Mouse (Mus musculus): ENCODE measurements around the gene Bmpr1a. TPM values are rescaled to one million over a fixed set of nuclear protein-coding genes. Genes with fewer than 3 reads are reported as not detected.

Gene Bmpr1a
- total and polyA plus RNA-seq, 2 experiments from 2014 or later = 20.6 to 52.5 TPM

DNA sequence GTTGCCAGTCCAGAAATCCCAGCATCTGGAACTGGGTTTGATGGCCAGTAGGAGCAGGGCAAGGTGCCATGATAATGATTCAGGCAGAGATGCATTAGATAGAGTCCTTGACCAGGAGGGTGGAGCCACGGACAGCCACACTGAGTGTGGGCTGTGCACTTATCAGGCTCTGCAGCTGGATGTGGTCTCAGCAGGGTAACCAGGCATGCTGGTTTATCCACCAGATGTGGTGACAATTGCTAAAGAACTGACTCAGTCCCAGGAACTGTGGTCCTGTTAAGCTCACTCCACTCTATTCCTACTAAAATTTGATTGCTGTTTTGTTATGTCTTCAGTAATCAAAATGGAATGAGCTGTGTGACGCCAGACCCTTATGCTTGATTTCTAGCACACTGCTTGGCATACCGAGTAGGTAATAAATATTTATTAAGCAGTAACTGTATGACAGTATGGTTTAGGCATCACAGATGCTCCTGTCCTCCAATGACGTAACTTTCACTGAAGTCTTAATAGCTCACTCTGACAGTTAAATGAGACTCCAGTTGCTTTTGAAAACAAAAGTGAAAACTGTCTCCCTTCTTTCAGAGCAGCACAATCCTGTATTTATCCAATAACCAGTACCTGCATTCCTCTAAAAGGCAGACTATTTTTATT is 5.2 kb upstream of the Bmpr1a start:
- H3K9me3 ChIP-seq (ENCODE audit: low read length) = no peaks in the 10 kb centered on the region
- H3K9ac ChIP-seq (replicated peaks; ENCODE audit: low read length) = no peak overlapping the region
- no peak overlapping the region for H3K27ac ChIP-seq
- no peak overlapping the region for H3K4me2 ChIP-seq (ENCODE audit: low read depth, low read length)
- peaks cover 7% of the 10 kb centered on the region; the same call in 1 of the 2 replicates for H3K4me1 ChIP-seq (ENCODE audit: insufficient read depth, low read length)
- DNase-seq (ENCODE audit: low spot score) (no peak), ATAC-seq (peak; percentile 48; the same call in 1 of the 2 replicates)
- no peaks in the 10 kb centered on the region for H3K27me3 ChIP-seq (ENCODE audit: insufficient read depth, low read length)
- 38% methylated on average over 4 of the region's 4 CpGs for WGBS
- no peak for TF ChIP-seq CTCF (IDR thresholded peaks at IDR 0.05; ENCODE audit: low read depth)
- no peaks in the 10 kb centered on the region for H3K36me3 ChIP-seq (ENCODE audit: insufficient read depth, low read length)
- H3K4me3 ChIP-seq (ENCODE audit: low read length) = no peak overlapping the region

DNA sequence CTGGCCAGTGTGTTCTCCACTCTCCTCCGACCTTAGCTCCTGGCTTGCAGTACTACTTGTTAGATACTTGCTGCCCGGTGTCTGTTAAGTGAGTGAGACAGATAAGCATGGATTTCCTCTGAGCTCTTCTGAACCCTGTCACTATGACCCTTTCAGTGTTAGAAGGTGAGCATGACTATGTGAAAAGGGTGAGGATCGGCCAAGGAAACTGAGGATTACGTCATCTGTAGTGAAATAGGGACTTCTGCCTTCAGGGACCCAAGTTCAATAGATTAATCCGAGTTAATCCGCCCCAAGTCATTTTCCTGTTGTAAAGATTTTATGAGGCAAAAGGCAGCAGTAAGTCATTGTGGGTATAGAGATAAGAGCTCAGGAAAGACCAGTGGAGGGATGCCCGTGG is 2.2 kb upstream of the Bmpr1a start:
- 81% methylated on average over 7 of the region's 7 CpGs for WGBS
- ATAC-seq = no peak
- H3K4me1 ChIP-seq (ENCODE audit: insufficient read depth, low read length) = peaks cover 9% of the 10 kb centered on the region; the same call in 1 of the 2 replicates
- no peak for TF ChIP-seq CTCF (IDR thresholded peaks at IDR 0.05; ENCODE audit: low read depth)
- H3K9ac ChIP-seq (replicated peaks; ENCODE audit: low read length) = no peak overlapping the region
- H3K9me3 ChIP-seq (ENCODE audit: low read length) = no peaks in the 10 kb centered on the region
- no peaks in the 10 kb centered on the region for H3K36me3 ChIP-seq (ENCODE audit: insufficient read depth, low read length)
- no peak overlapping the region for H3K27ac ChIP-seq
- DNase-seq (ENCODE audit: low spot score) = no peak
- no peak overlapping the region for H3K4me3 ChIP-seq (ENCODE audit: low read length)
- H3K27me3 ChIP-seq (ENCODE audit: insufficient read depth, low read length) = no peaks in the 10 kb centered on the region
- H3K4me2 ChIP-seq (ENCODE audit: low read depth, low read length) = no peak overlapping the region

GRCm38 (mm10) chr14:34504377-34504776 is 1.2 kb upstream of the Bmpr1a start:
- no peak overlapping the region for H3K9ac ChIP-seq (replicated peaks; ENCODE audit: low read length)
- WGBS = 76% methylated on average over 5 of the region's 5 CpGs
- H3K27me3 ChIP-seq (ENCODE audit: insufficient read depth, low read length) = no peaks in the 10 kb centered on the region
- H3K27ac ChIP-seq = no peak overlapping the region
- TF ChIP-seq CTCF (IDR thresholded peaks at IDR 0.05; ENCODE audit: low read depth) = no peak
- H3K4me2 ChIP-seq (ENCODE audit: low read depth, low read length) = no peak overlapping the region
- no peaks in the 10 kb centered on the region for H3K9me3 ChIP-seq (ENCODE audit: low read length)
- ATAC-seq = no peak
- no peak for DNase-seq (ENCODE audit: low spot score)
- H3K4me3 ChIP-seq (ENCODE audit: low read length) = no peak overlapping the region
- no peaks in the 10 kb centered on the region for H3K36me3 ChIP-seq (ENCODE audit: insufficient read depth, low read length)
- H3K4me1 ChIP-seq (ENCODE audit: insufficient read depth, low read length) = peaks cover 17% of the 10 kb centered on the region; the same call in 1 of the 2 replicates

- TF ChIP-seq CTCF (IDR thresholded peaks at IDR 0.05; ENCODE audit: low read depth) = no peak
- Histone ChIP-seq H3K9me3 (ENCODE audit: low read length) (no peaks in the 10 kb centered on the region), H3K27ac (no peak overlapping the region), H3K4me2 (ENCODE audit: low read depth, low read length) (peak overlapping the region; percentile 76), H3K27me3 (ENCODE audit: insufficient read depth, low read length) (no peaks in the 10 kb centered on the region), H3K4me1 (ENCODE audit: insufficient read depth, low read length) (peaks cover 18% of the 10 kb centered on the region; the same call in 1 of the 2 replicates), H3K9ac (replicated peaks; ENCODE audit: low read length) (peak overlapping the region; percentile 96; the same call in 1 of the 2 replicates), H3K4me3 (ENCODE audit: low read length) (no peak overlapping the region; the same call in 1 of the 2 replicates), H3K36me3 (ENCODE audit: insufficient read depth, low read length) (no peaks in the 10 kb centered on the region)
- DNase-seq (ENCODE audit: low spot score) (no peak), ATAC-seq (no peak)
- 34% methylated on average over 6 of the region's 6 CpGs for WGBS
Measured at GRCm38 (mm10) chr14:34503759-34504158, 618 bp upstream of the Bmpr1a start.

DNA sequence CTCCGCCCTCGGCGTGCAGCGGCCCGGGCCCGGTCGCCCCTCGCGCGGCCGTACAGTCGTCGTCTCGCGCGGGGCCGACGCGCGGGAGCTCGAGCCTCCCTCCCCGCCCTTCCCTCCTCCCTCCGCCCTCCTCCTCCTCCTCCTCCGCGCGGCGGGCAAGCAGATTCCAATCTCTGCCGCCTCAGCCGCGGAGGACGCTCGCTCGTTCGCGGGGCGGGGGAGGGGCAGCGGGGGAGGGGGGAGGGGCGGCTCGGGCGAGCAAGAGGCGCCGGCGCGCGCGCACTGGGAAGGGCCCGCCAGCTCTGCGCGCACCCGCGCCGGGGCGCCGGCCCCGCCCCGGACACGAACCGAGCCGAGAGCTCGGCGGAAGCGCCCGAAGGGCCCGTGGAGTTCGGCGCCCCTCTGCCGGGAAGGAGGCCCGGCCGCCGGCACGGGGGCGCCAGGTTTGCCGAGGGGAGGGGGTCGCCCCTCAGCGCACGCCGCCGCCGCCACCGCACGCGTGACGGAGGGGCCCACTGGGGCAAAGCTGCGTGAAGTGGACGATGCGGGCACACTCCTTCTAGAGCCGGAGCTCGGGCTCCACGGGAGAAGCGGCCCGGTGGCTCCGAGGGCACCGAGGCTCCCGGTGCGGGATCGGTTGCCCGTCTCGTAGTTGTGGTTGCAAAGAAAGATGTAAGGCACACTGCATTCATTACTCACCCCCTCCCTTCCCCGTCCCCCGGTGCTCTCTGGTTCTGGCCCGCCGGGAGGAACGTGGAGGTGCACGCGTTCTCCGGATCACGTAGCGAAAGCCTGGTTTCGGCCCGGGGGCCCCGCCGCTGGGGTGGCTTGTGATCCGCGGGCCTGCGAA is 441 bp downstream of the Bmpr1a start:
- 3% methylated on average over 68 of the region's 115 CpGs for WGBS
- ATAC-seq = peak; percentile 94

DNA sequence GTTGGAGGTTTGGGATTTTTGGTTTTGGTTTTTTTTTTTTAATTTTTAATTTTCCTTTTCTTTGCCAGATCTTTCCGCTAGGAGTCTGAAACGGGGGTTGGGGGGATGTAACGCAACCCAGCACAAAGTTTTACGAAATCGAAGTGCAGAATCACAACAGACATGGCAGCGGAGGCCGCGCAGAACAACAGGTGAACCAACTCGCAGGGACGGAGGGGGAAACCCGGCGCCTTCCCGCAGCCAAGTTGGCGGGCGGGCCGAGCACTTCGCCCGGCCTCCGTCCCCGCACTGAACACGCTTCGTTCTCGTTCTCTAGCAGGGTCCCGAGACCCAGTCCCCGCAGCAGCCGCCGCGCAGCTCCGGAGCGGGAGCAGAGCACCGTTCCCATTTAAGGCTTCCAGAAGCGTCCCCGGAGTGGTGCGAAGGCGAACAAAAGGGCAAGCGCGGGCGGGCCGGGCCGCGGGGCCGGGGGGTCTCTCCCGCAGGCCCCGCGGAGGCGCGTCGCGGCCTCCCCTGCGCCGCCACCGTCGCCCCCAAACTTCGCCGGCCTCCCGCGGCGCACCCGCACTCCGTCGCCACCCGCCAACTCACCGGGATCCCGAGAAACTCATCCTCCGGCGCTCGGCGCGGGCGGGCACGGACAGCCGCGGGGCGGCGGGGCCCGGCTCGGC is 1.2 kb downstream of the Bmpr1a start:
- Histone ChIP-seq H3K4me3 (ENCODE audit: low read length) (peak overlapping the region; percentile 95), H3K4me1 (ENCODE audit: insufficient read depth, low read length) (peaks cover 10% of the 10 kb centered on the region; the same call in 1 of the 2 replicates), H3K27ac (peak overlapping the region; percentile 96), H3K9ac (replicated peaks; ENCODE audit: low read length) (peak overlapping the region; percentile 96), H3K9me3 (ENCODE audit: low read length) (no peaks in the 10 kb centered on the region), H3K4me2 (ENCODE audit: low read depth, low read length) (peak overlapping the region; percentile 76), H3K27me3 (ENCODE audit: insufficient read depth, low read length) (no peaks in the 10 kb centered on the region), H3K36me3 (ENCODE audit: insufficient read depth, low read length) (no peaks in the 10 kb centered on the region)
- DNase-seq (ENCODE audit: low spot score) (peak; percentile 60), ATAC-seq (no peak; the same call in 1 of the 2 replicates)
- TF ChIP-seq CTCF (IDR thresholded peaks at IDR 0.05; ENCODE audit: low read depth) = no peak
- WGBS = under 1% methylated on average over 68 of the region's 77 CpGs

More for the DNA sequence above, 441 bp downstream of the Bmpr1a start:
- no peaks in the 10 kb centered on the region for H3K27me3 ChIP-seq (ENCODE audit: insufficient read depth, low read length)
- TF ChIP-seq CTCF (IDR thresholded peaks at IDR 0.05; ENCODE audit: low read depth) = no peak
- H3K27ac ChIP-seq = peak overlapping the region; percentile 96
- peaks cover 10% of the 10 kb centered on the region; the same call in 1 of the 2 replicates for H3K4me1 ChIP-seq (ENCODE audit: insufficient read depth, low read length)
- peak; percentile 97 for DNase-seq (ENCODE audit: low spot score)
- peak overlapping the region; percentile 76 for H3K4me2 ChIP-seq (ENCODE audit: low read depth, low read length)
- no peaks in the 10 kb centered on the region for H3K9me3 ChIP-seq (ENCODE audit: low read length)
- peak overlapping the region; percentile 95 for H3K4me3 ChIP-seq (ENCODE audit: low read length)
- peak overlapping the region; percentile 96 for H3K9ac ChIP-seq (replicated peaks; ENCODE audit: low read length)
- H3K36me3 ChIP-seq (ENCODE audit: insufficient read depth, low read length) = no peaks in the 10 kb centered on the region

Data from hindbrain, postnatal 0 days (tissue).